14 mouse cellular contexts compared by ENCODE assay signal in genomic region chr6:135183961-135184360, GRCm38 (mm10). TPM values are rescaled to one million over a fixed set of nuclear protein-coding genes. Genes with fewer than 3 reads are reported as not detected.
DNase-seq lines count a peak whose midpoint lies in the region; ATAC-seq and TF ChIP-seq lines count a peak whose summit lies in the region.
"Had no signal": no experiment of that assay in that cellular context is flagged by ENCODE, and none has a peak within 500 bp of the region (broad histone marks: within the 10 kb centered on the region; RNA-seq: fewer than 3 reads in every experiment).

No protein-coding gene starts in this region.

- TF ChIP-seq CTCF in liver, adult 2 months (IDR thresholded peaks at IDR 0.05; ENCODE audit: low read depth, low read length) = peak; percentile 36; the same call in 1 of the 2 replicates

- H3K4me3 ChIP-seq in liver, adult 2 months (ENCODE audit: insufficient read depth, low read depth, low read length) = no peak overlapping the region
- H3K4me3 ChIP-seq in liver, embryonic 12.5 days = no peak overlapping the region
- no peak overlapping the region for H3K4me3 ChIP-seq in forebrain, embryonic 15.5 days
- H3K4me3 ChIP-seq: heart, embryonic 10.5 days; liver, embryonic 15.5 days had no signal

- H3K9me3 ChIP-seq in liver, embryonic 12.5 days (replicated peaks) = no peaks in the 10 kb centered on the region
- H3K9me3 ChIP-seq in forebrain, embryonic 15.5 days = no peaks in the 10 kb centered on the region
- H3K9me3 ChIP-seq: heart, embryonic 10.5 days; liver, embryonic 15.5 days had no signal

- TF ChIP-seq POLR2A in liver, adult 2 months (IDR thresholded peaks at IDR 0.05; ENCODE audit: extremely low read depth, insufficient read depth, low read length) = no peak

- H3K4me1 ChIP-seq in liver, adult 2 months (ENCODE audit: control insufficient read depth, insufficient read depth, low read length) = peaks cover 2% of the 10 kb centered on the region; the same call in 1 of the 2 replicates
- H3K4me1 ChIP-seq in liver, embryonic 12.5 days = peaks cover 31% of the 10 kb centered on the region
- no peaks in the 10 kb centered on the region for H3K4me1 ChIP-seq in forebrain, embryonic 15.5 days

- H3K9ac ChIP-seq in liver, adult 2 months (ENCODE audit: low read depth, low read length) = no peak overlapping the region
- H3K9ac ChIP-seq in liver, embryonic 12.5 days = no peak overlapping the region
- no peak overlapping the region for H3K9ac ChIP-seq in forebrain, embryonic 15.5 days (replicated peaks)
- H3K9ac ChIP-seq: hindbrain, embryonic 14.5 days; liver, embryonic 15.5 days had no signal

- H3K27me3 ChIP-seq in liver, adult 2 months (ENCODE audit: control insufficient read depth, insufficient read depth, low read length) = peaks cover 2% of the 10 kb centered on the region
- H3K27me3 ChIP-seq in liver, embryonic 12.5 days (replicated peaks) = peaks cover 25% of the 10 kb centered on the region
- H3K27me3 ChIP-seq in forebrain, embryonic 15.5 days = no peaks in the 10 kb centered on the region

- H3K27ac ChIP-seq in liver, adult 2 months (replicated peaks; ENCODE audit: insufficient read depth, low read depth, low read length) = no peak overlapping the region
- no peak overlapping the region for H3K27ac ChIP-seq in liver, embryonic 12.5 days
- no peak overlapping the region for H3K27ac ChIP-seq in forebrain, embryonic 15.5 days (replicated peaks)
- H3K27ac ChIP-seq: heart, embryonic 10.5 days; hindbrain, embryonic 14.5 days; liver, embryonic 15.5 days had no signal

- H3K36me3 ChIP-seq in liver, adult 2 months (ENCODE audit: control insufficient read depth, insufficient read depth, low read length) = no peaks in the 10 kb centered on the region
- H3K36me3 ChIP-seq in liver, embryonic 12.5 days = peaks cover 7% of the 10 kb centered on the region
- H3K36me3 ChIP-seq in forebrain, embryonic 15.5 days = no peaks in the 10 kb centered on the region
- H3K36me3 ChIP-seq: heart, embryonic 10.5 days; liver, embryonic 15.5 days had no signal

- H3K79me2 ChIP-seq in liver, adult 2 months (ENCODE audit: control insufficient read depth, insufficient read depth, low read length) = no peaks in the 10 kb centered on the region

- WGBS in liver, adult 2 months = 25% methylated on average over 8 of the region's 8 CpGs
- WGBS in liver, embryonic 12.5 days (ENCODE audit: insufficient replicate concordance) = 37% methylated on average over 8 of the region's 8 CpGs
- WGBS in forebrain, embryonic 15.5 days = 59% methylated on average over 8 of the region's 8 CpGs

- H3K4me2 ChIP-seq in liver, embryonic 12.5 days = no peak overlapping the region
- H3K4me2 ChIP-seq in forebrain, embryonic 15.5 days (replicated peaks) = no peak overlapping the region
- H3K4me2 ChIP-seq: hindbrain, embryonic 14.5 days; liver, embryonic 15.5 days had no signal

- no peak for ATAC-seq in liver, embryonic 12.5 days
- ATAC-seq in hematopoietic stem cell, adult 5-6 weeks (replicated peaks in 1 of 2; ENCODE audit: insufficient read depth in 1 of 2, low FRiP score in 2 of 2, low TSS enrichment in 1 of 2, low read depth in 1 of 2, poor library complexity in 2 of 2, severe bottlenecking in 2 of 2) = peak; percentile 66 to 70
- ATAC-seq in megakaryocyte progenitor cell, adult 5-6 weeks (replicated peaks; ENCODE audit: poor library complexity) = peak; percentile 76
- no peak for ATAC-seq in forebrain, embryonic 15.5 days (replicated peaks)

- DNase-seq in embryo, embryonic 10 days (ENCODE audit: low spot score) = peak; percentile 35
- no peak for DNase-seq in embryo, embryonic 11 days
- DNase-seq in liver, adult 2 months (ENCODE audit: extremely low read depth, low read depth, low spot score) = peak; percentile 79
- no peak for DNase-seq in layer of hippocampus, adult 9-10 months (ENCODE audit: low spot score)
- DNase-seq: adrenal gland, postnatal 10 days; cerebellum, adult 11 months; right cerebral cortex, postnatal 4 days had no signal

RNA-seq across cellular contexts. Expression of gene Fam234b, which starts 13.8 kb away (rescaled TPM):
- total RNA-seq in liver, adult 2 months (2014; rRNA removed) = 14.8 and 15.3 TPM in 2 replicates
- 14.8 and 15.1 TPM in 2 replicates for polyA plus RNA-seq in liver, adult 2 months (2012; rRNA removed)
- 36.3 and 37.5 TPM in 2 replicates for polyA plus RNA-seq in liver, embryonic 12.5 days (2016; fragmentation: Nextera tagmentation; extraction: Ambion mirVana)
- 14.1 and 15.5 TPM in 2 replicates for total RNA-seq in hematopoietic stem cell, adult 5-6 weeks (2017)
- total RNA-seq in megakaryocyte progenitor cell, adult 5-6 weeks (2015) = 5.9 and 6.5 TPM in 2 replicates
- 5.4 and 6.8 TPM in 2 replicates for total RNA-seq in megakaryocyte progenitor cell, adult 5-6 weeks (2017)
- 83.1 and 86.7 TPM in 2 replicates for polyA plus RNA-seq in forebrain, embryonic 15.5 days (2015; fragmentation: Nextera tagmentation; extraction: Ambion mirVana)

RNA-seq across cellular contexts. Expression of gene Hebp1, which starts 13.9 kb away (rescaled TPM):
- total RNA-seq in liver, adult 2 months (2014; rRNA removed) = 282 and 334 TPM in 2 replicates
- polyA plus RNA-seq in liver, adult 2 months (2012; rRNA removed) = 290 and 317 TPM in 2 replicates
- polyA plus RNA-seq in liver, embryonic 12.5 days (2016; fragmentation: Nextera tagmentation; extraction: Ambion mirVana) = 116 and 120 TPM in 2 replicates
- total RNA-seq in hematopoietic stem cell, adult 5-6 weeks (2017) = 19.4 and 54.6 TPM in 2 replicates
- total RNA-seq in megakaryocyte progenitor cell, adult 5-6 weeks (2015) = 12.9 and 15.0 TPM in 2 replicates
- 20.0 and 21.2 TPM in 2 replicates for total RNA-seq in megakaryocyte progenitor cell, adult 5-6 weeks (2017)
- 2.6 and 2.8 TPM in 2 replicates for polyA plus RNA-seq in forebrain, embryonic 15.5 days (2015; fragmentation: Nextera tagmentation; extraction: Ambion mirVana)

Comparison
In these comparisons a context has a peak if more than half of its experiments do, and no peak if none do; other contexts are left out.
1. DNase-seq: peak in embryo, embryonic 10 days (single experiment) and liver, adult 2 months (single experiment); none in embryo, embryonic 11 days (single experiment) and layer of hippocampus, adult 9-10 months (single experiment).
2. ATAC-seq: peak in hematopoietic stem cell, adult 5-6 weeks (2 of 2) and megakaryocyte progenitor cell, adult 5-6 weeks (single experiment); none in liver, embryonic 12.5 days (single experiment) and forebrain, embryonic 15.5 days (single experiment).